ENCODE assay signal across 32 mouse cellular contexts in the genomic region with DNA sequence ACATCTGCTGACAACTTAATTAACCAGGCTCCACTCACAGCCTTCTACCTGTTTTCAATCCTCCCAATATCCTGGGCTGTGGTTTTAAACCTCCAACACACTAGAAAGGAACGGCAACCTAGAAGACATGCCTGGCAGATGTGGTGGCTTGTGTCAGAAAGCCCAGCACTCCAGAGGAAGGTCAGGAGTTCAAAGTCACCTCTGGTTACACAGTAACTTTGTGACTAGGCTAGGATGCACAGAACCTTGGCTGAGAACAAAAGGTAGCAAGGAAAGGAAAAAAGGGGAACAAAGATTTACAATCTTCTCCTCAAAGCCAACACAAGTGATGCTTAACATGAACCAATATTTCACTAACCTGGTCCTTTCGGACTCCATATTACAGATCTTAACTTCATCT.
"Had no signal": no experiment of that assay in that cellular context is flagged by ENCODE, and none has a peak within 500 bp of the region (broad histone marks: within the 10 kb centered on the region; RNA-seq: fewer than 3 reads in every experiment).

No protein-coding gene starts in this region.

- H3K27ac ChIP-seq: limb, embryonic 10.5 days; limb, embryonic 12.5 days; limb, embryonic 13.5 days; limb, embryonic 15.5 days; liver, embryonic 12.5 days; liver, embryonic 13.5 days; liver, embryonic 14.5 days; liver, embryonic 15.5 days; lung, embryonic 15.5 days; macrophage; midbrain, embryonic 10.5 days; midbrain, embryonic 12.5 days; midbrain, embryonic 13.5 days; midbrain, embryonic 15.5 days; neural tube, embryonic 12.5 days; neural tube, embryonic 13.5 days had no signal

- H3K4me3 ChIP-seq: limb, embryonic 10.5 days; limb, embryonic 12.5 days; limb, embryonic 13.5 days; limb, embryonic 15.5 days; liver, embryonic 12.5 days; liver, embryonic 13.5 days; liver, embryonic 15.5 days; lung, embryonic 15.5 days; megakaryocyte, embryonic 14.5 days; midbrain, embryonic 10.5 days; midbrain, embryonic 12.5 days; midbrain, embryonic 13.5 days; midbrain, embryonic 15.5 days; myocyte; neural tube, embryonic 12.5 days; neural tube, embryonic 13.5 days had no signal

- ATAC-seq: liver, embryonic 12.5 days; lung, postnatal 0 days; midbrain, embryonic 13.5 days; midbrain, embryonic 15.5 days; midbrain, embryonic 16.5 days had no signal

- H3K4me2 ChIP-seq: limb, embryonic 12.5 days; limb, embryonic 13.5 days; limb, embryonic 15.5 days; liver, embryonic 11.5 days; liver, embryonic 12.5 days; liver, embryonic 13.5 days; liver, embryonic 15.5 days; lung, embryonic 14.5 days; lung, embryonic 15.5 days; midbrain, embryonic 11.5 days; midbrain, embryonic 12.5 days; midbrain, embryonic 13.5 days; midbrain, embryonic 15.5 days; neural tube, embryonic 12.5 days; neural tube, embryonic 13.5 days had no signal

- H3K9ac ChIP-seq: limb, embryonic 12.5 days; limb, embryonic 13.5 days; limb, embryonic 15.5 days; liver, embryonic 12.5 days; liver, embryonic 13.5 days; liver, embryonic 14.5 days; liver, embryonic 15.5 days; lung, embryonic 14.5 days; lung, embryonic 15.5 days; midbrain, embryonic 12.5 days; midbrain, embryonic 13.5 days; midbrain, embryonic 15.5 days; neural tube, embryonic 12.5 days; neural tube, embryonic 13.5 days had no signal

- H3K4me1 ChIP-seq: limb, embryonic 10.5 days; limb, embryonic 12.5 days; limb, embryonic 13.5 days; liver, embryonic 12.5 days; liver, embryonic 13.5 days; liver, embryonic 15.5 days; lung, embryonic 15.5 days; megakaryocyte, embryonic 14.5 days; midbrain, embryonic 10.5 days; midbrain, embryonic 12.5 days; midbrain, embryonic 13.5 days; midbrain, embryonic 15.5 days; neural tube, embryonic 12.5 days; neural tube, embryonic 13.5 days had no signal

- DNase-seq: left cerebral cortex, postnatal 4 days; liver; liver, embryonic 13.5 days; lung, adult 18-20 months; lung, adult 2 months; lung, embryonic 14.5 days; lung, postnatal 10 days; lung, postnatal 14 days; lung, postnatal 36 days; lung, postnatal 4 days; midbrain, embryonic 14.5 days had no signal

- H3K27me3 ChIP-seq: limb, embryonic 12.5 days; limb, embryonic 13.5 days; limb, embryonic 15.5 days; liver, embryonic 12.5 days; liver, embryonic 13.5 days; liver, embryonic 15.5 days; lung, embryonic 15.5 days; megakaryocyte, embryonic 14.5 days; midbrain, embryonic 12.5 days; midbrain, embryonic 13.5 days; midbrain, embryonic 15.5 days; neural tube, embryonic 12.5 days; neural tube, embryonic 13.5 days had no signal

- H3K9me3 ChIP-seq: limb, embryonic 10.5 days; limb, embryonic 15.5 days; liver, embryonic 13.5 days; liver, embryonic 15.5 days had no signal

- H3K36me3 ChIP-seq: limb, embryonic 10.5 days; limb, embryonic 12.5 days; limb, embryonic 13.5 days; limb, embryonic 15.5 days; liver, embryonic 12.5 days; liver, embryonic 13.5 days; liver, embryonic 15.5 days; lung, embryonic 15.5 days; midbrain, embryonic 10.5 days; midbrain, embryonic 12.5 days; midbrain, embryonic 13.5 days; midbrain, embryonic 15.5 days; neural tube, embryonic 12.5 days; neural tube, embryonic 13.5 days had no signal
